Mouse (Mus musculus) adrenal gland, postnatal 36 days (tissue): ENCODE results near the gene Adgre5. TPM values are rescaled to one million over a fixed set of nuclear protein-coding genes. Genes with fewer than 3 reads are reported as not detected.

Experiments used
- DNase-seq, 2 experiments: peaks; one replicate each; pipeline ENCODE4 v3.0.0; 2021; ENCODE audit warnings: mixed read lengths in 1 of 2
- long read RNA-seq, 2 experiments: library from polyadenylated mRNA; stranded (forward); transcript quantifications; one replicate each; pipeline ENCODE4 v2.0.0; 2021; ENCODE audit warnings: borderline sequencing depth in 2 of 2
- total RNA-seq, 2 experiments: library from RNA; stranded (reverse); gene quantifications; 2 replicates each; pipeline ENCODE4 v1.2.3; 2021

Gene Adgre5
- total RNA-seq: 10 to 100 TPM; 33.8 to 34.6 TPM
- long read RNA-seq, experiment 1, partial matches to known transcripts: 8 of 8 reads
- long read RNA-seq, experiment 1, other reads (novel, unspliced or antisense): 0 of 8 reads
- long read RNA-seq, experiment 2, partial matches to known transcripts: 1 of 3 reads
- long read RNA-seq, experiment 2, other reads (novel, unspliced or antisense): 0 of 3 reads

DNA sequence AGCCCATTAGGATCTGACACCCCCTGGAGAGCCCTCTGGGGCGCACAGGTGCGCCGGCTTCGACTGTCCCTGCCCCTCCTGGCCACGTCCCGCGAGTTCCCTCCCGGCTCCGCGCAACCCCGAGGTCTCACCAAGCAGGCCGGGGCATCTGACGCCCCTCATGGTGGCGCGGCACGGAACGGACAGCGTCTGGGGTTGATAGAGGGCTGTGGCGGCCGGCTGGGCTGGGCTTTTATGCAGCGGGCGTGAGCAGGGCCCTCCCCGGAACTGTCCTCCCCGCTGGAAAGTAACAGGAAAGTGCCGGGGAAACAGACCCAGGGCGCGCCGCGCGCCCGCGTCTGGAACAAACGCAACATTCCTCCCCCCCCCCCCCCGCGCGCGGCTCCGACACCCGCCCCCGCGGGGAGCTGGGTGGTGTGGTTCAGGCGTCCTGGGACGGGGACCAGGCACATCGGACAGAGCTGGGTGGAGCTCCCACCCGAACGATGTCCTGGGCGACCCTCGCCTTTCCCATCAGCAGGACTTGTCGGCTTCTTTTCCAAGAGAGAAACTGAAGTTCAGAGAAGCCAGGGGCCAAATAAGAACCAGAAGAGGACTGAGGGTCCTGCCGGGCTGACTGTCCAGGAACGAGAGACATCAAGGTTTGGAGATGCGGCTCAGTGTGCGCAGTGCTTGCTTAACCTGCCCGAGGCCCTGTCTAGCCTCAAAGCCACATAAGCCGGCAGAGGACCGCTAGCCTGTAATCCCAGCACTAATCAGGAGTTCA, at the start of gene Adgre5:
Adgre5 (minus strand) TSS at position 351 of the 766 bp plus-strand sequence.
- DNase-seq: peak; percentile 84 to 87

DNA sequence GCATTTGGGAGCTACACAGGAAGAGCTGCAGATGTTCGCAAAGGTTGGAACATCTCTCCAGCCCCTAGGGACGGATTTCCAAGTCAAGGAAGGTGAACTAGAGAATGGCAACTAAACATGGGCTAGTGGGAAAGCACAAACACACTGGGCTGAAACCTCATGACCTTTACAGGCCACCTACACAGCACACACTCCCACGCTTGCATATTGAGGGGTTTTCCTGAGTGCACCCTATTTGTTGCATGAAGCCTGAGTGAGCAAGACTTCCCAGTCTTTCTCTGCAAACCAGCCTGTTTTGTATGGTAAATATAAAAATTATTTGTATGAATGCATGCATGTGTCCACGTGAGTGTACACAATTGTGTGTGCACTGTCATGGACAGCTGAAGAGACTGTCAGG, 48.7 kb upstream of the Adgre5 start:
- no peak for DNase-seq

DNA sequence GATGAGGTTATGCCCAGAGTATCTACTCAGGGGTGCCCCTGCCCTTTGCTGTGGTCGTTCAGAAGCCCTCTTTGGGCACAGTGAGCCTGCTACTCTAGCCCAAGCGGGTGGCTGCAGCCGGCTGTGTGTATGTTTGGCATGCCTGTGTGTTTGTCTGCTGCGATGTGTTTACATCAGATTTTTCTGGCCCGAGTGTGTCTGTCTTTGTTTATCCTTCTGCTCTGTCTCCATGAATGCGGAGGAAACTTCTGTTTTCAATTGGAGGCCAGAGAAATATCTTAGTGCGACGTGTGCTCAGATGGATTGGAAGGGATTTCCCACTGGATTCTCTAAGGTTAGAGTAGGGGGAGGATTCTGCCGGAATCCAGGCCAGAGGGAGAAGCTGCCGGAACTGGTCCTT, 43.9 kb upstream of the Adgre5 start:
- DNase-seq: no peak

DNA sequence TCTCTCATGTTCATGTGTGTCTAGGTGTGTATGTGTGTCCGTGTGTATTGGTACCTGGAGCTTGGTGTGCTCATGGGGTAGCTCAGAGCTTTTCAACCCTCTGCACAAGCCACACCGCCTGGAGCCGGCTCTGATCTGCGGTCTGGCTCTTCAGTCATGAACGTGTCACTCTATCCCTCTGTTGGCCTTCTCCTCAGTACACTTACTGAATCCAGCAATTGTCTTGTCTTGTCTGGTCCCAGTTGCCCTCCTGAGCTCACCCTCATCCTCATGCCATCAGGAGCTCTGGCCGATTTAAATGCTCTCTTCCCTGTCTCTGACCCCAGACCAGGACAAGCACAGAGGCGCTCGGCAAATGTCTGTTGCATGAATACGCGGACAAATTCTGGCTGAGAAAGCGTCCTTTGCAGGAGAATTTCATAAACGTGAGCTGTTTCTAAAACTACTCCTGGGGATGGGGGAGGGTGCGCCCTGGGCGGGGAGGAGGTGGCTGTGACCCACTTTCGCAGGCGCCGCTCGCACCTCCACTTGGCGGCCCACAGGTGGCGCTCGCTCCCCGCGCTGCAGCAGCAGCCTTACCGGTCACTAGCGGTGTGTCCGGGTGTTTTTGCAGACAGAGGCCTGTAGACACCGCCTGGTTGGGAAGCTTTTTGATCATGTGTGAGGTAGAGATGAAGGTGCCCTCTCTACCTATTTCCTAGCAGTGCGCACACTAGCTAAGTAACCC, 41.9 kb upstream of the Adgre5 start:
- peak; percentile 87 to 91 for DNase-seq

DNA sequence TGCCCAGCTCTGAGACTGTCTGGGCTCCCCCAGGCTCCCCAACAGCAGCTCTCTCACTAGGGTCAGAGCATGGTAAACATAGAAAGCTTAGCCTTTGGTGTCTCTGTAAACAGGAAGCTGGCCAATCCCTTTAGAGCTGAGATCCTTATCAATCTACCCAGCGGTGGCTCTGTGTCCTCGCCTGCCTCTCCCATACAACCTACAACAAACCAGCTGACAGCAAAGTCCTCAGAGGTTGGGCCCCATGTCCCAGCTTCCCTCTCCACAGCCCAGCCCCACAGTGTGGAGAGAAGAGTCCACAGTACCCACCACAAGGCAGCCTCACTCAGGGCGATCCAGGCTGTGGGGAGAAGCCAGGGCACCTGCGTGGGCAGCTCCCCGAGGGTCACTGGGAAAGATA, 38.5 kb upstream of the Adgre5 start:
- DNase-seq: no peak

DNA sequence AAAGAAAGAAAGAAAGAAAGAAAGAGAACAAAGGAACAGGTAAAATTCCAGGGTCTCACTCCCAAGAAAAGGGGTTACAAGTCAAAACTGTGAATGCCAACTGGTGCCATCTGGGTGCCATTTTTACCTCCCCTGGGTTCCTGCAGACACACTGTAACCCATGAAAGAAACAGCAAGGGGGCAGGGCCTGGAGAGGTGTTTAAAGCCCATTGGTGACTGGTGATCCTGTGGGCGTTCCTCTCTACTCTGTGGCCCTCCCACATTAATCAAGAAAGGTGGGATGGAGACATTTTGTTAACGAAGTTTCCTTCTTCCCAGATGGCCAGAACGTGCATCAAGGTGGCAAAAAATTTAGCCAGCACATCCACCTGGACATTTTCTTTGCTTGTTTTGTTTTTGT, 36.9 kb upstream of the Adgre5 start:
- DNase-seq: no peak

DNA sequence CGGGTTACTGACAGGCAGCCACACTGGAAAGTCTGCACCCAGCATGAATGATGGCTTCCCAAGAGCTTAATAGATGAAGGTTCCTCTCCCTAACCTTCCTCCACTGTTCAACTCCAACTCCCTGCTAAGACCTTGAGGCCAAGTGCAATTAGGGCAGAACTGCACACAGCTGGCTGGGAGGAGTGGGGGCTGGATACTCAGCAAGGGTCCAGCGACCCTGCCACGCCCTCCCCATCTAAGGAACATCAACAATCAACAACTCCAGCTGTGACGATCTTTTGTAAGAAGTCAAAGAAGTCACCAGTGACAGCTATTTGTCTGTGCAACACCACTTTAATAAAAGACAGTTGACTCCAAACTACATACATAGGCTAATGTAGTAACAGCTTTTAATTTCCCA, 35.5 kb upstream of the Adgre5 start:
- no peak for DNase-seq

DNA sequence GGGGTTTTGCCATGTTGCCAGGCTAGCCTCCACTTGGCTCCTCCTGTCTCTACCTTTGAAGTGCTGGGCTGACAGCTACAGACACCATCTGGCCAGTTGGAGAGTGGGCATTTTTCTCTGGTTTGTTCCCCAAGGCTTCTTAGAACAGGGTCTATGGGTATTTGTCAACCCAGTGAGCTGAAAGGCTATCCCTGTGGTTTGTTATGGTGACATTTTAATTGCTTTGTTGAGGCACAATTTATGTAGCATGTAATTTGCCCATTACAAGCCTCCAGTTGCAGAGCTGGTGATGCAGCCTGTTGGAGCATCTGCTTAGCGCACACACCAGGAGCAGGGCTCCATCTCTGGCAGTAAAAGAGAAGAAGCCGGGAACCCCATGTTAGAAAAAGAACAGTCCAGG, 33.1 kb upstream of the Adgre5 start:
- DNase-seq: no peak

DNA sequence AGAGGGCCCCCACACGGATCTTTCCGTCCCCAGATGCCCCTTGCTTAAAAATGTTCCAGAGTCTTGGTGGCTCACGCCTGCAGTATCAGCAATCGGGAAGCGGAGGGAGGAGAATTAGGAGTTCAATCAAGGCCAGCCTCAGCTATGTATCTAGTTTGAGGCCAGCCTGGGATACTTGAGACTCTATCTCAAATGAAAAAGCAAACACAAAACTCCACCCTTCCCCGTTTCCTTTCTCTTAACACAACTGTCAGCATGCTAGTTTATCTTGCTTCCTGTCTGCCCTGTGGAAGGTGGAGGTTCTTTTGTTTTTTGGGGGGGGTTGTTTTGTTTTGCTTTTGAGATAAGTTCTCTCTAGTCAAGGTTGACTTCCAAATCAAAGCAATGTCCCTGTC, 32.3 kb upstream of the Adgre5 start:
- no peak for DNase-seq

DNA sequence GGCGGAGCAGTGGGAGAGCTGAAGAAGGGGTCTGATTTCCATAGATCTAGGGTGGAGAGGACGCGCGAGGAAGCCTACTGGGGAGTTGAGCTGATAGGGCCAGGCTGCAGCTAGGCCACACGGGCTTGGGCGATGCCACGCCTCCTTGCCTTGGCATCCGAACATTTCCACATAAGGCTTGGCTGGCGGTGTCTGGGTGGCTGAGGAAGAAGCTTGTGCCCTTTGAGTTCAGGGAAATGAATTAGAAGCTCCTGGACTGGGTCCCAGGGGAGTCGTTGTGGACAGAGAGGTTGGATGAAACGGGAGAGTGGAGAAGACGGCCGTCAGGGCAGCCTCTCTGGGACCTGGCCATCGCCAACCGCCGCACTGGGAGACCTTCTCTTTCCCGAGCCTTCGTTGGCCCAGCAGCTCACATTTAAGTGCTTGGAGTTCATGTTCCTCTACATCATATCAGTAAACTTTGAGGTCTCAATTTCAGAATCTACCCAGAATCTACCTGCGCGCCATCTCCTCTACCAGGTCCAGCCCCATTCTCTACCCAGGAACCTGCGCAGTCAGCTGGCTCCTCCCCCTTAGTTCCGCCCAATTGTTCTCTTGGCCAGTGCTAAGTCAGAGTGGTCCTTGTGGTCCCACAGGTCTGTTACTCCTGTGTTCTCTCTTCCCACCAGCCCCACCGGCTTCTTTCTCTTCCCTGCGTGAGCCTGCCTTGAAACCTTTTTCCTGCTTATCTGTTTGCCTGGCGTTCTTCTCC, 31.8 kb upstream of the Adgre5 start:
- DNase-seq: peak; percentile 76 to 77

DNA sequence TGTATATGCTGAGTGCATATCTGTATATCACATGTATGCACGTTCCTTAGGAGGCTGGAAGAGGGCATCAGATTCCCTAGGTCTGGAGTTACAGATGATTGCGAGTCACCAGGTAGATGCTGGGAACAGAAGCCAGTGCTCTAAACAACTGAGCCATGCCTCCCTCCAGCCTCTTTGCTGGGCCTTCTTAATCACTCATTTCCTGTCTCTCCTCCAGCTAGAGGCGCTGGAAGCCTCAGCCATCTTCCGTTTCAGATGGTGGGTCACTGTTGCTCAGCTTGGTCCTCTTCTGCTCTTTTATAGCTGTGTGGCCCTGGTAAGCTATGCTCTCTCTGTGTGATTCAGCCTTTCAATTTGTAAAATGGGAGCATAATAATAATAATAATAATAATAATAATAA, 30.7 kb upstream of the Adgre5 start:
- DNase-seq: no peak

DNA sequence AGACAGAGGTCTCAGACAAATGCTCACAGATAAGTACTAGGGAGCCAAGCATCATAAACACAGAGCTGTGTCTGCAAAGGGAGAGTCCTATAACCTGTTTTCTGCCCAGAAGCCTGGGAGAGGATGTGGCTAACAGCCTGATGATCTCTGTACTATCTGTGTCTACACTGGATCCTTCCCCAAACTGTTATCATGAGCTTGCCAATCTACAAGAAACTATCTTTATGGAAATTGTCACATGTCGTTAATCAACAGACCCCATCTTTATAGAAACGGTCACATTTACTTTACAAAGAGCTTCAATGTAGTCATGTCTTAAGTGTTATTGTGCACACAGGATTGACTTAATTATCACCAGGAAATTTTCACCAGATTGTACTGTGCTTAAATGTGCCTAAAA, 29.5 kb upstream of the Adgre5 start:
- no peak for DNase-seq

DNA sequence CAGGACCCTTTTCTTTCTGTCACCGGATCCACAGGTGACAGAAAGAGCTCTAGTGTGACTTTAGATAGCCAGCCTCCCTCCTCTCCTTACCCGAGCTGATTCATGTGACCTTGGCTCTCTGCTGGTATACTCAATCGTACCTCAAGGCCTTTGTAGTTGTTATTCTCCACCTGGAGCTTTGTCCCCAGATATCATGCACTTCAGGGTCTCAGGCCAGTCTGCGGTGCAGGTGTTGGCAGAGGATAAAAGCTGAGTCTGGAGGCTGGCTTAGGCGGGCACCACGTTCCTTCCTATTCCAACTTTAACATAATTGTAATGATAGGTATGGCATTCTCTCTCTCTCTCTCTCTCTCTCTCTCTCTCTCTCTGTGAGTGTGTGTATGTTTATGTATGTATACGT, 28.6 kb upstream of the Adgre5 start:
- peak; percentile 12 to 25 for DNase-seq

DNA sequence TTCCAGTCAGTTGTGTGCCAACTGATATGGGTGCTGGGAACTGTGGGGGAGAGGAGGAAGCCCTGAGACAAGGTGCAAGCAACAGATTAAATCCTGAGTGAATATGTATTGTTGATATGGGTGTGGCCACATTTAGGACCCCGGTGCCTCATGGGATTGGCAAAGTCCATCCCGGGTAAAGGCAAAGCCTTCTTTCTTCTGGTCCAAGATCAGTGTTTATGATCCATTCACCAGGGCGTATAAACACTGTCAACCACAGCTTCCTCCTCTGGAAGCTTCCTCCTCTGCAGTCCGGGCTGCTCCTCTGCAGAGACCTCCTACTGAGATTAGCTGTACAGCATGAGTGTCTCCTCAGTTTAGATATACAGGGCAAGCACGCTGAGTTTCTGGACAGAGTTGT, 27.4 kb upstream of the Adgre5 start:
- DNase-seq: no peak

DNA sequence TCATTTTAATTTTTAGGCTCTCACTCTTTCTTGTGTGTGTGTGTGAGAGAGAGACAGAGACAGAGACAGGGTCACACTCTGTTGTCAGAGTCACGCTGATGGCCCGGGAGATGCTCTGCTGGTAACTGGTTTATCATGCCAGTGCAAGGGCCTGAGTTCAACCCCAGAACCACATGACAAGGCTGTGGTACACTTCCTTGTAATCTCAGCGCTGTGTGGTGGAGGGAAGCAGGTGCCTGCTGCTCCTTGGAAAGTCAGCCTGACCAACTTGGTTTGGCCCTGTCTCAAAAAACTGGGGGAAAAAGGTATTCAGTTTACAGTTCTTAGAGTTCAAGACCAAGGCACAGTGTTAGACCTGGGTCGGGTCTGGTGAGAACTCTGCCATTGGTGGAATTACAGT, 26.3 kb upstream of the Adgre5 start:
- DNase-seq: no peak

DNA sequence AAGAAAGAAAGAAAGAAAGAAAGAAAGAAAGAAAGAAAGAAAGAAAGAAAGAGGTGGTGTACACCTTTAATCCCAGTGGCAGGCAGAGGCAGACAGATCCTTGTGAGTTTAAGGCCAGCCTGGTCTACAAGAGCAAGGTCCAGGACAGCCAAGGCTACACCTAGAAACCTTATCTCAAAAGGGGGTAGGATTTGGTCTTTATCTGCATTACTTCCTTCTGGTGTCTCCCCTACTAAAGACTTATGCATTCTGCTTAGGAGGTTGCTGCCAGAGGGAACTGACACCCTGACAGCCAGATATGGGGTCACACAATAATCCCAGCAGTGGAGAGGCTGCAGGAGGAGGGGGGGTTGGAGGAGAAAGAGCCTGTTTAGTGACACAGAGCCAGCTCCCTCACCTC, 24.5 kb upstream of the Adgre5 start:
- no peak for DNase-seq

DNA sequence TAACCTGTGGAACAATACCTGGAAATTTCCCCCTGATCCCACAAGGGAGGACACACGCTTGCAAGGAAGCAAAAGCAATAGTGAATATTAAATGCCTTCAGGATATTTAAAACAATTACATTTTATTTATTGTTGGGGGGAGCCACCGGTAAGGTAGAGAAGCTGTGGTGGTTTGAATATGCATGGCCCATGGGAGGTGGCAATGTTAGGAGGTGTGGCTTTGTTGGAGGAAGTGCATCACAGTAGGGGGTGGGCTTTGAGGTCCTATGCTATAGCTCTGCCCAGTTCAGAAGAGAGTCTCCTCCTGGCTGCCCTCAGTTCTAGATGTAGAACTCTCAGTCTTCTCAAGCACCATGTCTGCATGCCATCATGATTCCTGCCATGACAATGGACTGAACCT, 23.6 kb upstream of the Adgre5 start:
- DNase-seq: no peak

DNA sequence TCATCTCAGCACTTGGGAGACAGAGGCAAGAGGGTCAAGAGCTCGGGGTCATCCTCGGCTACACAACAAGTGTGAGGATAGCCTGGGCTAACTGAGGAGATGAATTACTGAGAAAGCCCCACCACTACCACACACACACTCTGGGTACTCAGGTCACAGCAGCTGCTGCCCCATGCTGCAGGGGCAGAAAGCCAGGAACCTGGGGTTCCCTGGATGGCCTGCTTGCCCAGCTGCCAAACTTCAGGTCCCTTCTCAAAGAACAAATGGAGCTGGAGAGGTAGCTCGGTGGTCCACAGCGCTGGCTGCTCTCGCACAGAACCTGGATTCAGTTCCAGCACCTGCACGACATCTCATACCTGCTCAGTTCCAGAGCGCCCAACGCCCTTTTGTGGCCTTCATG, 23.0 kb upstream of the Adgre5 start:
- DNase-seq: no peak

DNA sequence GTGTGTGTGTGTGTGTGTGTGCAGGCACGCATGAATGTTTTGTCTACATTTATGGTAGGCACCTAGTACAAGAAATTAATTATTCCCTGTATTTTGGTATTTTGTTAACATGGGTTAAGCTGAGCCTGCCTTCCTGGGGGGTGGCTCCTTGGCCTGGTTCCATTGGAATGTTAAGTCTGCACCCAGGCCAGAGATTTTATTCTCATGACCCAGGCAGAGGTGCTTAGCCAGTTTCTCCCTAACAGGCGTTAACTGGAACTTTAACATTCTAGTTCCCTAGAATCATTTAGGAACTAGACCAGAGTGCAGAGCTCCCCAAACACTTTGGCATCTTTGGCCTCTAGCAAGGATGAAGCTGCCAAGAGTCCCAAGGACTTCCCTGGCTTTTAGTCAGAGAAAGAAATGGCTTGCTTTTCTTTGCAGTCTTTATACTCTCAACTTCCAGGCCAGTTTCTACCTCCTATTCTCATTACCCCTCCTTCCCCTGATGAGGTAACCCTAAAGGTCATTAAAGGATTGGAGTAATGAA, 18.2 kb upstream of the Adgre5 start:
- DNase-seq: peak in 1 of 2 experiments; percentile 38

DNA sequence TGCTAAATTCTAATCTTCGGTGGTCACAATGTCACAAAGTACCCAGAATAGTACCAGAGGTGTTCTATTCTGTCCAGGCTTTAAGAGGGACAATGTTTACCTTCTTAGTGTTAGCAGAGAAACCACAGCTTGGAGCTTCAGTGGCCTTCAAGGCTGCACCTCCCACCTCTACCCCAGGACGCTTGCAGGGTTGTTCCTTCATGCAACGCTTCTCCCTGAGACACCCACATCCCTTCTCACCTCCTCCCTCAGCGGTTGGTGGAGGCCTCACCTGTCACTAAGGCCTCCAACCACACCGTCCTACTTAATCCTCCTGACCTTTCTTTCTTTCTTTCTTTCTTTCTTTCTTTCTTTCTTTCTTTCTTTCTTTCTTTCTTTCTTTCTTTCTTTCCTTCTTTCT, 17.2 kb upstream of the Adgre5 start:
- DNase-seq: no peak

DNA sequence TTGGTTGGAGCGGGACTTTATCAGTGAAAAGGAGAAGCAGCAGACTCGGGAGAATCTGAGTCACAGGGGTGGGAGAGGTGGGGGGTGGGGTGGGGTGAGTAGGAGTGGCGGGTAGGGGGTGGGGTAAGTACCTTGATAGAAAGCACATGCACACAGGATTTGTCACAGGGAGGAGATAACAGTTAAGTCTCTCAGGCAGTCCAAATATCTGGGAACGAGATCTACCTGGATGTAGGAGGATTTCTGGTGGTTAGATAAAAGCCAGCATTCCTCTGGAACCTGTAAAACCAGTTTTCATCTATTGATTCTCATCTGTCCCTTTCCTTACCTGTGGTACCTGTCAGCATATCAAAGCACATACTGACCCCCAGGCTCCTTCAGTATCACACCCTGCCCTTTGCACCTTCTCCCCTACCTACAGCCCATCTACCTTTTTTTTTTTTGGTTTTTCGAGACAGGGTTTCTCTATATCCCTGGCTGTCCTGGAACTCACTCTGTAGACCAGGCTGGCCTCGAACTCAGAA, 16.0 kb upstream of the Adgre5 start:
- DNase-seq: no peak

DNA sequence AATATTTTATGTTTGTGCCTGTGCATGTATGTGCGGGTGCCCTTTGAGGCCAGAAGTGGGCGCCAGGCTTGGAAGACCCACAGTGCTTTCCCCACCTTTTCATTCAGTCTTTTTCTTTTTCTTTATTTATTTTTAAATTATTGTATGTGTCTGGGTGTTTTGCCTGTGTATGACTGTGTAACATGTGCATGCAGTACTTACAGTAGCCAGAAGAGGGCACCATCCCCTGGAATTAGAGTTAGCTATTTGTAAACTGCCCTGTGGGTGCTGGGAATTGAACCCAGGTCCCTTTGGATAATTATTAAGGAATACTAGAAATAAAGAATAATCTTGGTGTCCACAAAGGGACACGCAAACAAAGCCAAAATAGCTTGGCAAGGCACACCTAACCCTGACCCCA, 15.1 kb upstream of the Adgre5 start:
- no peak for DNase-seq
